ENCODE assay signal across 10 mouse cellular contexts in the genomic region with DNA sequence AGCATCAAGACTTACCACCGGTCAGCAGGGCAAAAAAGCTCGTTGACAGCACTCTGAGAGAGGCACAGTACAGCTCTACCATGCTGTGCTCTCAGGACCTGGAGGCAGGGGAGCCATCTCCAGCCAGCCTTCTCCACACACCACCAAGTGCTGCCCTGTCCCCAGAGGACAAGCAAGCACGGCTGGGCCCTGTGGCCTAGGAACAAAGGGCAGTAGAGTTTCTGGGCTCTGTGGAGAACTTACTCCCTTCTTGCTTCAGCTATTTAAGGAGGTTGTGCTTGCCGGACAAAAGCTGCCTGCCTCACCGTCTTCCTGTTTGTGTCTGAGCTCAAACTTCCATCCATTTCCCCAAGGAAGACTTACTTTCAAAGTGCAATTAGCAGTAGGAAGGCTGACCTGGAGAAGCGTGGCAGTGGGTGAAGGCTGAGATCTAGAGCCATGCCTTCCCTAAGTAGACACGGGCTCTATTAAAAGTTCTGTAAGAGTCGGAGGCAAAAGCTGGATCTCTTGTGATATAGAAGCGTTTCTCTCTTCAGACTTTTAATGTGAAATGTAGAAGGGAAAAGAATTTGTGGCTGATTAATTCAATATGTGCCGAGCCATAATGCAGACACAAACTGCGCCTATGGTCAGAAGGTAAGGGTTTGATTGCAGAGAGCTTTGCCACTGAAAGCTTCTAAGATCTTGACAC. TPM values are rescaled to one million over a fixed set of nuclear protein-coding genes. Genes with fewer than 3 reads are reported as not detected.
DNase-seq lines count a peak whose midpoint lies in the region; ATAC-seq lines count a peak whose summit lies in the region.
"Had no signal": no experiment of that assay in that cellular context is flagged by ENCODE, and none has a peak within 500 bp of the region (broad histone marks: within the 10 kb centered on the region; RNA-seq: fewer than 3 reads in every experiment).

No protein-coding gene starts in this region.

- H3K4me1 ChIP-seq in liver, embryonic 12.5 days = no peaks in the 10 kb centered on the region
- peaks cover 62% of the 10 kb centered on the region for H3K4me1 ChIP-seq in embryonic facial prominence, embryonic 14.5 days (ENCODE audit: control insufficient read depth, insufficient read depth, low read length)
- peaks cover 16% of the 10 kb centered on the region; the same call in 1 of the 2 replicates for H3K4me1 ChIP-seq in hindbrain, embryonic 12.5 days
- H3K4me1 ChIP-seq in neural tube, embryonic 11.5 days (ENCODE audit: control insufficient read depth, insufficient read depth, low read length) = peaks cover 2% of the 10 kb centered on the region; the same call in 1 of the 2 replicates

- no peak for DNase-seq in liver
- peak; percentile 92 for DNase-seq in embryonic facial prominence, embryonic 14.5 days (ENCODE audit: low spot score)
- DNase-seq in neural tube, embryonic 11.5 days (ENCODE audit: low spot score) = peak; percentile 25
- no peak for DNase-seq in right cerebral cortex, postnatal 10 days (ENCODE audit: low spot score in 2 of 2)
- DNase-seq in right cerebral cortex, postnatal 14 days = no peak
- DNase-seq: cerebellum, adult 9-11 months had no signal

- H3K9me3 ChIP-seq in liver, embryonic 12.5 days (replicated peaks) = no peaks in the 10 kb centered on the region
- H3K9me3 ChIP-seq in embryonic facial prominence, embryonic 14.5 days (ENCODE audit: control insufficient read depth, low read length) = no peaks in the 10 kb centered on the region
- no peaks in the 10 kb centered on the region for H3K9me3 ChIP-seq in hindbrain, embryonic 12.5 days (replicated peaks)
- no peaks in the 10 kb centered on the region for H3K9me3 ChIP-seq in neural tube, embryonic 11.5 days (ENCODE audit: control insufficient read depth, low read length)

- no peak overlapping the region for H3K9ac ChIP-seq in liver, embryonic 12.5 days
- peak overlapping the region; percentile 70 for H3K9ac ChIP-seq in embryonic facial prominence, embryonic 14.5 days (ENCODE audit: low read depth, low read length)
- peak overlapping the region; percentile 33; the same call in 1 of the 2 replicates for H3K9ac ChIP-seq in hindbrain, embryonic 12.5 days
- H3K9ac ChIP-seq in neural tube, embryonic 11.5 days (ENCODE audit: low read length) = peak overlapping the region; percentile 33; the same call in 1 of the 2 replicates

- WGBS in liver, embryonic 12.5 days (ENCODE audit: insufficient replicate concordance) = 47% methylated on average over 11 of the region's 11 CpGs
- 16% methylated on average over 11 of the region's 11 CpGs for WGBS in embryonic facial prominence, embryonic 14.5 days
- WGBS in hindbrain, embryonic 12.5 days = 60% methylated on average over 11 of the region's 11 CpGs
- WGBS in neural tube, embryonic 11.5 days = 54% methylated on average over 11 of the region's 11 CpGs

- H3K36me3 ChIP-seq in liver, embryonic 12.5 days = no peaks in the 10 kb centered on the region
- no peaks in the 10 kb centered on the region for H3K36me3 ChIP-seq in embryonic facial prominence, embryonic 14.5 days (ENCODE audit: control insufficient read depth, insufficient read depth, low read length)
- no peaks in the 10 kb centered on the region for H3K36me3 ChIP-seq in hindbrain, embryonic 12.5 days
- H3K36me3 ChIP-seq in neural tube, embryonic 11.5 days (ENCODE audit: control insufficient read depth, insufficient read depth, low read length) = no peaks in the 10 kb centered on the region

- ATAC-seq in liver, embryonic 12.5 days = no peak
- peak; percentile 63 for ATAC-seq in embryonic facial prominence, embryonic 14.5 days (ENCODE audit: low read depth)
- ATAC-seq in hindbrain, embryonic 12.5 days (ENCODE audit: low FRiP score) = no peak
- no peak for ATAC-seq in neural tube, embryonic 11.5 days (ENCODE audit: insufficient read depth, low FRiP score, low TSS enrichment)
- no peak for ATAC-seq in frontal cortex, adult (ENCODE audit: low TSS enrichment)
- ATAC-seq: Patski had no signal

- peak overlapping the region; percentile 47; the same call in 1 of the 2 replicates for H3K27ac ChIP-seq in liver, embryonic 12.5 days
- peak overlapping the region; percentile 94 for H3K27ac ChIP-seq in embryonic facial prominence, embryonic 14.5 days (replicated peaks; ENCODE audit: low read depth, low read length)
- peak overlapping the region; percentile 85 for H3K27ac ChIP-seq in hindbrain, embryonic 12.5 days
- peak overlapping the region; percentile 72 for H3K27ac ChIP-seq in neural tube, embryonic 11.5 days (ENCODE audit: low read depth, low read length)

- no peaks in the 10 kb centered on the region for H3K27me3 ChIP-seq in liver, embryonic 12.5 days (replicated peaks)
- H3K27me3 ChIP-seq in embryonic facial prominence, embryonic 14.5 days (replicated peaks; ENCODE audit: control insufficient read depth, insufficient read depth, low read length) = no peaks in the 10 kb centered on the region
- H3K27me3 ChIP-seq in hindbrain, embryonic 12.5 days = no peaks in the 10 kb centered on the region
- no peaks in the 10 kb centered on the region for H3K27me3 ChIP-seq in neural tube, embryonic 11.5 days (ENCODE audit: control insufficient read depth, insufficient read depth, low read length)
- H3K27me3 ChIP-seq: Patski had no signal

- H3K4me3 ChIP-seq in liver, embryonic 12.5 days = no peak overlapping the region
- H3K4me3 ChIP-seq in embryonic facial prominence, embryonic 14.5 days (ENCODE audit: low read depth, low read length) = peak overlapping the region; percentile 45
- H3K4me3 ChIP-seq in hindbrain, embryonic 12.5 days = peak overlapping the region; percentile 29
- 0 out of 2 replicates have a peak overlapping the region, but pooled peaks have one; percentile 12 for H3K4me3 ChIP-seq in neural tube, embryonic 11.5 days (ENCODE audit: low read depth, low read length)

- peak overlapping the region; percentile 7; the same call in 1 of the 2 replicates for H3K4me2 ChIP-seq in liver, embryonic 12.5 days
- H3K4me2 ChIP-seq in embryonic facial prominence, embryonic 14.5 days (ENCODE audit: low read depth, low read length) = peak overlapping the region; percentile 50
- H3K4me2 ChIP-seq in hindbrain, embryonic 12.5 days (replicated peaks) = peak overlapping the region; percentile 41
- peak overlapping the region; percentile 30 for H3K4me2 ChIP-seq in neural tube, embryonic 11.5 days (ENCODE audit: low read depth)

RNA-seq across cellular contexts. Expression of a gene that starts 53.3 kb away (rescaled TPM):
- 5.9 and 6.8 TPM in 2 replicates for polyA plus RNA-seq in liver, embryonic 12.5 days (2016; fragmentation: Nextera tagmentation; extraction: Ambion mirVana)
- 49.2 and 59.2 TPM in 2 replicates for polyA plus RNA-seq in embryonic facial prominence, embryonic 14.5 days (2014; fragmentation: Nextera tagmentation; extraction: Ambion mirVana)
- polyA plus RNA-seq in hindbrain, embryonic 12.5 days (2016; fragmentation: Nextera tagmentation; extraction: Ambion mirVana) = 40.9 and 44.2 TPM in 2 replicates
- polyA plus RNA-seq in neural tube, embryonic 11.5 days (2014; fragmentation: Nextera tagmentation; extraction: Ambion mirVana) = 46.5 and 47.9 TPM in 2 replicates

Comparison
In these comparisons a context has a peak if more than half of its experiments do, and no peak if none do; other contexts are left out.
1. DNase-seq: peak in embryonic facial prominence, embryonic 14.5 days (single experiment) and neural tube, embryonic 11.5 days (single experiment); none in liver (single experiment), right cerebral cortex, postnatal 10 days (0 of 2) and right cerebral cortex, postnatal 14 days (single experiment).
2. Peak in every context shown above with its lines, with median percentiles within 50 percentile points of each other: H3K27ac ChIP-seq and H3K4me2 ChIP-seq.